ENCODE assay signal across 9 mouse cellular contexts in genomic region chr4:84637641-84638040, GRCm38 (mm10). TPM values are rescaled to one million over a fixed set of nuclear protein-coding genes. Genes with fewer than 3 reads are reported as not detected.
DNase-seq lines count a peak whose midpoint lies in the region; ATAC-seq and TF ChIP-seq lines count a peak whose summit lies in the region.
"Had no signal": no experiment of that assay in that cellular context is flagged by ENCODE, and none has a peak within 500 bp of the region (broad histone marks: within the 10 kb centered on the region; RNA-seq: fewer than 3 reads in every experiment).

No protein-coding gene starts in this region.

- H3K4me1 ChIP-seq in E14TG2a.4 (replicated peaks; ENCODE audit: low read depth, low read length): peaks cover 74% of the 10 kb centered on the region
- peaks cover 20% of the 10 kb centered on the region for H3K4me1 ChIP-seq in hindbrain, embryonic 12.5 days
- H3K4me1 ChIP-seq in limb, embryonic 13.5 days: peaks cover 70% of the 10 kb centered on the region
- no peaks in the 10 kb centered on the region for H3K4me1 ChIP-seq in thymus, adult 2 months (replicated peaks; ENCODE audit: control insufficient read depth, insufficient read depth, low read length)
- H3K4me1 ChIP-seq: megakaryocyte, embryonic 14.5 days had no signal

- TF ChIP-seq CTCF in E14TG2a.4 (conservative IDR thresholded peaks at IDR 0.05; ENCODE audit: low read length): no peak
- no peak for TF ChIP-seq CTCF in thymus, adult 2 months (IDR thresholded peaks at IDR 0.05; ENCODE audit: borderline replicate concordance, control insufficient read depth, extremely low read depth, insufficient read depth, low read length, poor library complexity)

- no peak overlapping the region for H3K9ac ChIP-seq in hindbrain, embryonic 12.5 days
- peak overlapping the region; percentile 45; the same call in 1 of the 2 replicates for H3K9ac ChIP-seq in limb, embryonic 13.5 days

- 1% methylated on average over 10 of the region's 10 CpGs for WGBS in hindbrain, embryonic 12.5 days
- WGBS in limb, embryonic 13.5 days: 1% methylated on average over 10 of the region's 10 CpGs
- WGBS in thymus, adult 2 months: 60% methylated on average over 10 of the region's 10 CpGs

- peak; percentile 90 for DNase-seq in embryo, embryonic 11 days
- DNase-seq in neural tube, embryonic 10.5 days (ENCODE audit: extremely low spot score, low spot score): peak; percentile 78
- DNase-seq in layer of hippocampus, postnatal 36 days: no peak
- no peak for DNase-seq in thymus, adult 2 months
- DNase-seq in cerebellum, adult 9-11 months: no peak

- peak overlapping the region; percentile 66 for H3K27ac ChIP-seq in hindbrain, embryonic 12.5 days
- H3K27ac ChIP-seq in limb, embryonic 13.5 days: peak overlapping the region; percentile 83
- H3K27ac ChIP-seq in thymus, adult 2 months (ENCODE audit: control insufficient read depth, insufficient read depth, low read length): no peak overlapping the region

- H3K9me3 ChIP-seq in E14TG2a.4 (ENCODE audit: low read length): no peaks in the 10 kb centered on the region
- no peaks in the 10 kb centered on the region for H3K9me3 ChIP-seq in hindbrain, embryonic 12.5 days (replicated peaks)
- H3K9me3 ChIP-seq in limb, embryonic 13.5 days: no peaks in the 10 kb centered on the region
- H3K9me3 ChIP-seq: megakaryocyte, embryonic 14.5 days had no signal

- no peaks in the 10 kb centered on the region for H3K27me3 ChIP-seq in E14TG2a.4 (ENCODE audit: insufficient read depth, low read length)
- H3K27me3 ChIP-seq in hindbrain, embryonic 12.5 days: peaks cover 34% of the 10 kb centered on the region
- no peaks in the 10 kb centered on the region for H3K27me3 ChIP-seq in limb, embryonic 13.5 days
- no peaks in the 10 kb centered on the region for H3K27me3 ChIP-seq in thymus, adult 2 months (ENCODE audit: control insufficient read depth, insufficient read depth, low read length)
- H3K27me3 ChIP-seq: megakaryocyte, embryonic 14.5 days had no signal

- TF ChIP-seq POLR2A in thymus, adult 2 months (IDR thresholded peaks at IDR 0.05; ENCODE audit: control insufficient read depth, extremely low read depth, insufficient read depth, low read length, poor library complexity): no peak

- H3K4me3 ChIP-seq in E14TG2a.4 (replicated peaks; ENCODE audit: low read length): peak overlapping the region; percentile 18; the same call in 1 of the 2 replicates
- no peak overlapping the region for H3K4me3 ChIP-seq in hindbrain, embryonic 12.5 days
- peak overlapping the region; percentile 25 for H3K4me3 ChIP-seq in limb, embryonic 13.5 days
- no peak overlapping the region for H3K4me3 ChIP-seq in thymus, adult 2 months (ENCODE audit: control insufficient read depth, insufficient read depth, low read length)
- H3K4me3 ChIP-seq: megakaryocyte, embryonic 14.5 days had no signal

- H3K36me3 ChIP-seq in E14TG2a.4 (ENCODE audit: insufficient read depth, low read length): peaks cover 8% of the 10 kb centered on the region
- no peaks in the 10 kb centered on the region for H3K36me3 ChIP-seq in hindbrain, embryonic 12.5 days
- H3K36me3 ChIP-seq in limb, embryonic 13.5 days: 0 out of 2 replicates have a peak, but pooled peaks cover 3% of the 10 kb centered on the region
- no peaks in the 10 kb centered on the region for H3K36me3 ChIP-seq in thymus, adult 2 months (ENCODE audit: control insufficient read depth, insufficient read depth, low read length)

- peak overlapping the region; percentile 34 for H3K4me2 ChIP-seq in hindbrain, embryonic 12.5 days (replicated peaks)
- H3K4me2 ChIP-seq in limb, embryonic 13.5 days (replicated peaks): peak overlapping the region; percentile 60

- ATAC-seq in hindbrain, embryonic 12.5 days (ENCODE audit: low FRiP score): peak; percentile 63; the same call in 1 of the 2 replicates
- ATAC-seq in limb, embryonic 13.5 days (ENCODE audit: low FRiP score, low read depth): peak; percentile 82

RNA-seq across cellular contexts. Expression of gene Bnc2, which starts 37.4 kb away (rescaled TPM):
- 19.2 and 27.1 TPM in 2 replicates for polyA plus RNA-seq in hindbrain, embryonic 12.5 days (2016; fragmentation: Nextera tagmentation; extraction: Ambion mirVana)
- polyA plus RNA-seq in limb, embryonic 13.5 days (2015; fragmentation: Nextera tagmentation; extraction: Ambion mirVana): 29.5 and 38.7 TPM in 2 replicates
- total RNA-seq in layer of hippocampus, postnatal 36 days (2021): 1 to 10 TPM in 1 of 2 experiments, under 1 TPM in 1; 0.92 to 1.9 TPM
- 1.2 and 1.8 TPM in 2 replicates for polyA plus RNA-seq in thymus, adult 2 months (2012; rRNA removed)

Comparison
In these comparisons a context has a peak if more than half of its experiments do, and no peak if none do; other contexts are left out.
1. H3K4me3 ChIP-seq: peak in E14TG2a.4 (single experiment) and limb, embryonic 13.5 days (single experiment); none in hindbrain, embryonic 12.5 days (single experiment) and thymus, adult 2 months (single experiment).
2. DNase-seq: peak in embryo, embryonic 11 days (single experiment) and neural tube, embryonic 10.5 days (single experiment); none in layer of hippocampus, postnatal 36 days (0 of 2), thymus, adult 2 months (single experiment) and cerebellum, adult 9-11 months (single experiment).